Mouse (Mus musculus) myocyte (in vitro differentiated cells): ENCODE data around the gene Rcvrn.

Experiments
- MAX ChIP-seq: IDR thresholded peaks from one replicate; pipeline ENCODE4 v1.6.1; 2011; ENCODE audit warnings: low read depth, mild to moderate bottlenecking, control low read depth
- MYOG ChIP-seq, 3 experiments: IDR thresholded peaks; one replicate each; pipeline ENCODE4 v1.6.1; 2011; ENCODE audit warnings: control low read depth in 2 of 3, low read depth in 2 of 3, mild to moderate bottlenecking in 2 of 3; ENCODE audit not compliant: insufficient read length in 2 of 3, control insufficient read depth in 1 of 3, insufficient read depth in 1 of 3
- POLR2A ChIP-seq: IDR thresholded peaks from one replicate; pipeline ENCODE4 v1.6.1; 2011; ENCODE audit warnings: low read depth, mild to moderate bottlenecking, control low read depth, moderate library complexity; ENCODE audit not compliant: insufficient read length
- POLR2AphosphoS2 ChIP-seq: IDR thresholded peaks from one replicate; pipeline ENCODE4 v1.6.1; 2011; ENCODE audit warnings: low read depth, control low read depth; ENCODE audit not compliant: insufficient read length
- TCF12 ChIP-seq: IDR thresholded peaks from one replicate; pipeline ENCODE4 v1.6.1; 2011; ENCODE audit warnings: mild to moderate bottlenecking, control low read depth; ENCODE audit not compliant: poor library complexity, insufficient read depth, severe bottlenecking
- USF1 ChIP-seq: IDR thresholded peaks from one replicate; pipeline ENCODE4 v1.6.1; 2011; ENCODE audit warnings: low read depth, mild to moderate bottlenecking, control low read depth, moderate library complexity

GRCm38 (mm10) chr11:67741569-67741968 lies 46.4 kb downstream of the Rcvrn start:
- no peak for TF ChIP-seq TCF12
- no peak for TF ChIP-seq MAX
- TF ChIP-seq POLR2A, result no peak
- no peak for TF ChIP-seq USF1
- no peak for TF ChIP-seq MYOG (IDR thresholded peaks at IDR 0.05; ENCODE audit: control insufficient read depth in 1 of 3, insufficient read depth in 1 of 3, insufficient read length in 2 of 3, low read depth in 2 of 3)
- TF ChIP-seq POLR2AphosphoS2, result no peak
